Mouse (Mus musculus): ENCODE data around the gene Clcn1. TPM values are rescaled to one million over a fixed set of nuclear protein-coding genes. Genes with fewer than 3 reads are reported as not detected.

Clcn1 gene
- total RNA-seq, 2 experiments from 2014 or later = not detected

GRCm38 (mm10) chr6:42295549-42296094, 9.1 kb downstream of the Clcn1 start:
- ATAC-seq (ENCODE audit: poor library complexity, severe bottlenecking) = no peak

GRCm38 (mm10) chr6:42299362-42299761, 12.9 kb downstream of the Clcn1 start:
- ATAC-seq (ENCODE audit: poor library complexity, severe bottlenecking) = peak; percentile 87

- ATAC-seq (ENCODE audit: poor library complexity, severe bottlenecking) = peak; percentile 65
These were observed 23.4 kb downstream of the Clcn1 start for GRCm38 (mm10) chr6:42309816-42310378.

GRCm38 (mm10) chr6:42310427-42311053, 24.1 kb downstream of the Clcn1 start:
- ATAC-seq (ENCODE audit: poor library complexity, severe bottlenecking) = peak; percentile 93

- no peak for ATAC-seq (ENCODE audit: poor library complexity, severe bottlenecking)
These were observed 31.8 kb downstream of the Clcn1 start for GRCm38 (mm10) chr6:42318293-42318692.

- ATAC-seq (ENCODE audit: poor library complexity, severe bottlenecking) = no peak
These were observed 37.0 kb downstream of the Clcn1 start for GRCm38 (mm10) chr6:42323371-42324066.

- peak; percentile 19; the same call in 1 of the 2 replicates for ATAC-seq (ENCODE audit: poor library complexity, severe bottlenecking)
These were observed 37.6 kb downstream of the Clcn1 start for GRCm38 (mm10) chr6:42324067-42324481.

- peak; percentile 12 for ATAC-seq (ENCODE audit: poor library complexity, severe bottlenecking)
These were observed 38.2 kb downstream of the Clcn1 start, which contains the start of gene Fam131b for GRCm38 (mm10) chr6:42324482-42325267. Gene Fam131b (minus strand): TSS chr6:42324643.

- ATAC-seq (ENCODE audit: poor library complexity, severe bottlenecking) = peak; percentile 81
These were observed 38.8 kb downstream of the Clcn1 start for GRCm38 (mm10) chr6:42325268-42325609.

GRCm38 (mm10) chr6:42326509-42326908, 40.0 kb downstream of the Clcn1 start:
- ATAC-seq (ENCODE audit: poor library complexity, severe bottlenecking) = no peak

- no peak for ATAC-seq (ENCODE audit: poor library complexity, severe bottlenecking)
These were observed 42.3 kb downstream of the Clcn1 start for GRCm38 (mm10) chr6:42328757-42329156.

GRCm38 (mm10) chr6:42330216-42330615, 43.7 kb downstream of the Clcn1 start:
- no peak for ATAC-seq (ENCODE audit: poor library complexity, severe bottlenecking)

- no peak for ATAC-seq (ENCODE audit: poor library complexity, severe bottlenecking)
These were observed 44.5 kb downstream of the Clcn1 start for GRCm38 (mm10) chr6:42330946-42331345.

- ATAC-seq (ENCODE audit: poor library complexity, severe bottlenecking) = peak; percentile 54
These were observed 52.7 kb downstream of the Clcn1 start for GRCm38 (mm10) chr6:42339189-42339588.

GRCm38 (mm10) chr6:42339981-42340380, 53.5 kb downstream of the Clcn1 start:
- ATAC-seq (ENCODE audit: poor library complexity, severe bottlenecking) = no peak

GRCm38 (mm10) chr6:42342171-42342570, 55.7 kb downstream of the Clcn1 start:
- ATAC-seq (ENCODE audit: poor library complexity, severe bottlenecking) = no peak

GRCm38 (mm10) chr6:42343361-42344120, 57.1 kb downstream of the Clcn1 start:
- peak; percentile 73 for ATAC-seq (ENCODE audit: poor library complexity, severe bottlenecking)

GRCm38 (mm10) chr6:42344255-42344654, 57.8 kb downstream of the Clcn1 start:
- peak; percentile 66 for ATAC-seq (ENCODE audit: poor library complexity, severe bottlenecking)

- ATAC-seq (ENCODE audit: poor library complexity, severe bottlenecking) = no peak
These were observed 62.0 kb downstream of the Clcn1 start for GRCm38 (mm10) chr6:42348281-42349005.

Data from megakaryocyte, adult 5-6 weeks (primary cell).